Mouse (Mus musculus) kidney, postnatal 0 days (tissue): ENCODE measurements around the gene Pbxip1. TPM values are rescaled to one million over a fixed set of nuclear protein-coding genes. Genes with fewer than 3 reads are reported as not detected.

Experiments
- ATAC-seq: fragments of 200-750 bp; cut with Nextera tagmentation; replicated peaks from 2 replicates; pipeline ENCODE4 v1.8.0; 2017; ENCODE audit warnings: low read depth, moderate number of reproducible peaks, moderate TSS enrichment, moderate library complexity; ENCODE audit not compliant: low FRiP score
- DNase-seq: peaks from one replicate; pipeline ENCODE4 v3.0.0-alpha.2; 2016; ENCODE audit warnings: low spot score
- H3K27ac ChIP-seq: fragments of 300-500 bp; sonication (generic); 2 replicates; pipeline ENCODE4 v1.5.1; 2014; ENCODE audit warnings: mild to moderate bottlenecking
- H3K27me3 ChIP-seq: fragments of 300-500 bp; sonication (generic); 2 replicates; pipeline ENCODE4 v1.6.1; 2014; ENCODE audit warnings: low read length, mixed read lengths; ENCODE audit not compliant: insufficient read depth
- H3K36me3 ChIP-seq: fragments of 300-500 bp; sonication (generic); 2 replicates; pipeline ENCODE4 v1.6.1; 2014; ENCODE audit warnings: low read length, mixed read lengths; ENCODE audit not compliant: insufficient read depth
- H3K4me1 ChIP-seq: fragments of 300-500 bp; sonication (generic); replicated peaks from 2 replicates; pipeline ENCODE4 v1.6.1; 2014; ENCODE audit warnings: antibody characterized with exemption, low read length, mixed read lengths; ENCODE audit not compliant: insufficient read depth
- H3K4me2 ChIP-seq: fragments of 300-500 bp; sonication (generic); 2 replicates; pipeline ENCODE4 v1.6.1; 2014; ENCODE audit warnings: mild to moderate bottlenecking, low read length, moderate library complexity, mixed read lengths
- H3K4me3 ChIP-seq: fragments of 300-500 bp; sonication (generic); replicated peaks from 2 replicates; pipeline ENCODE4 v1.5.1; 2014; ENCODE audit warnings: low read depth, low read length
- H3K9ac ChIP-seq: fragments of 300-500 bp; sonication (generic); 2 replicates; pipeline ENCODE4 v1.6.1; 2014; ENCODE audit warnings: low read depth, low read length
- H3K9me3 ChIP-seq: fragments of 300-500 bp; sonication (generic); replicated peaks from 2 replicates; pipeline ENCODE4 v1.6.1; 2016; ENCODE audit warnings: low read length, inconsistent platforms, mixed read lengths
- CTCF ChIP-seq: IDR thresholded peaks from 2 replicates; pipeline ENCODE4 v1.5.1; 2016; ENCODE audit warnings: antibody characterized with exemption, low read depth, mild to moderate bottlenecking, moderate library complexity
- WGBS: fragments of 180-500 bp; shearing (Covaris S2); extraction: QIAGEN DNeasy Blood & Tissue Kit; methylation state at CpG from one replicate; pipeline ENCODE4 v1.1.7; 2014; 5-methylcytosine and 5-hydroxymethylcytosine counted together
- polyA plus RNA-seq: library from polyadenylated mRNA; unstranded; fragments of >200 nt; fragmentation: Nextera tagmentation; extraction: Ambion mirVana; gene quantifications from 2 replicates; pipeline ENCODE4 v1.2.1, GENCODE M21; 2015

Gene Pbxip1
- polyA plus RNA-seq, 1 experiment from 2014 or later = 65.2 TPM

DNA sequence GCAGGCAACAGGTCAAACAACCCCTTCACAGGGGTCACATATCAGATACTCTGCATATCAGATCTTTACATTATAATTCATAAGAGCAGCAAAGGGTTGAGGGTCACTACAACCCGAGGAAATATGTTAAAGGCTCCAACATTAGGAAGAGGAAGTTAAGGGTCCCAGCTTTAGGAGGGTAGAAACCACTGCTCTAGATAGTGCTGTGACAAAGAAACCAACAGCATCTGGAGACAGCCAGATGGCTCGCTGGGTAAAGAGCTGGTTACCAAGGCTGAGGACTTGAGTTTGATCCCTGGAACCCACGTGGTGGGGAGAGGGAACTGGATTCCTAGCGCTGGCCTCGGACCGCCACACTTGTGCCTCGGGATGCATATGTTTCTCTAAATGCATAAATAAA is 35.8 kb downstream of the Pbxip1 start:
- Histone ChIP-seq H3K9ac (no peak overlapping the region), H3K27me3 (no peaks in the 10 kb centered on the region), H3K36me3 (peaks cover 3% of the 10 kb centered on the region; the same call in 1 of the 2 replicates), H3K4me2 (no peak overlapping the region), H3K4me1 (no peaks in the 10 kb centered on the region), H3K4me3 (no peak overlapping the region), H3K27ac (no peak overlapping the region), H3K9me3 (no peaks in the 10 kb centered on the region)
- 83% methylated on average over 7 of the region's 7 CpGs for WGBS
- no peak for ATAC-seq
- no peak for TF ChIP-seq CTCF
- DNase-seq = no peak

DNA sequence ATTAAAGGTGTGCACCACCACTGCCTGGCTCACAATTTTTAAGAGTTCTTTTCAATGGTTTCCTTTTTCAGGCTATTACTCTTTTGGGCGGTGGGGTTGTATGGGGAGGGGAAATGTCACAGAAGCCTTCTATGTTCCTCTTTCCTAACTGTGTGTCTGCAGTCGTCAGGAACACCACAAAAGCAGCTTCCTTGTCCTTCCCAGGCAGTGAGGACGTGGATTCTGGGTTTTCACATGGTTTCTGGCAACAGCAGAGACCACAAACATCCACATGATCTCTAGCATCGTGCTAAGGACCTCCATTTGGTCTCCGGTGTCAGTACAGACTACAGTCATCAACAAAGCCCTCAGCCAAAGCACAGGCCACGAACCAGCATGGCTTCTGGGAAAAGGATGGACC is 37.3 kb downstream of the Pbxip1 start:
- Histone ChIP-seq H3K4me1 (no peaks in the 10 kb centered on the region), H3K4me3 (no peak overlapping the region), H3K9me3 (no peaks in the 10 kb centered on the region), H3K27me3 (no peaks in the 10 kb centered on the region), H3K27ac (no peak overlapping the region), H3K4me2 (no peak overlapping the region), H3K36me3 (no peaks in the 10 kb centered on the region; the same call in 1 of the 2 replicates), H3K9ac (no peak overlapping the region)
- ATAC-seq (no peak), DNase-seq (no peak)
- 73% methylated on average over 6 of the region's 6 CpGs for WGBS
- TF ChIP-seq CTCF = no peak

- Histone ChIP-seq H3K9ac (no peak overlapping the region), H3K4me2 (no peak overlapping the region), H3K4me3 (no peak overlapping the region), H3K4me1 (no peaks in the 10 kb centered on the region), H3K27me3 (no peaks in the 10 kb centered on the region), H3K27ac (no peak overlapping the region), H3K36me3 (no peaks in the 10 kb centered on the region), H3K9me3 (no peaks in the 10 kb centered on the region)
- TF ChIP-seq CTCF = no peak
- DNase-seq (no peak), ATAC-seq (no peak)
- WGBS = 69% methylated on average over 6 of the region's 6 CpGs
Observed at GRCm38 (mm10) chr3:89479055-89479454, 42.5 kb downstream of the Pbxip1 start.

DNA sequence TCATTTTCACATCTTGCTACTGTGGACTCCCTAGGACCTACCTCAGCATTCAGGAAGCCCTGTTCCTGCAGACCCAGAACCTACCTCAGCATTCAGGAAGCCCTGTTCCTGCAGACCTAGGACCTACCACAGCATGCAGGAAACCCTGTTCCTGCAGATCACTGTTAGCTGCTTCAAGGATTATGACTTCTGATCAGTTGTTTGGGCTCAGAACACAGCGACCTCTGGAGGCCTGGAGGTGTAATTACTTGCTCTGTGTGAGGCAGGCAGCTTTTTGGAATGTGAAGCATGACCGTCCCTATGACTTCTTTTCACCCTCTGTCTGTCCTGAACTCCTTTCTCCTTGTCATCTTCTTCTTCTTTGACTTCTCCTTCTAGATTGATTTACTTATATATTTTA is 45.0 kb downstream of the Pbxip1 start:
- no peaks in the 10 kb centered on the region for H3K4me1 ChIP-seq
- ATAC-seq (no peak), DNase-seq (no peak)
- no peaks in the 10 kb centered on the region for H3K36me3 ChIP-seq
- H3K9me3 ChIP-seq = no peaks in the 10 kb centered on the region
- H3K4me2 ChIP-seq = no peak overlapping the region
- no peak overlapping the region for H3K27ac ChIP-seq
- no peak overlapping the region for H3K9ac ChIP-seq
- no peak overlapping the region for H3K4me3 ChIP-seq
- TF ChIP-seq CTCF = peak; percentile 78
- no peaks in the 10 kb centered on the region for H3K27me3 ChIP-seq
- 42% methylated on average over 2 of the region's 2 CpGs for WGBS

DNA sequence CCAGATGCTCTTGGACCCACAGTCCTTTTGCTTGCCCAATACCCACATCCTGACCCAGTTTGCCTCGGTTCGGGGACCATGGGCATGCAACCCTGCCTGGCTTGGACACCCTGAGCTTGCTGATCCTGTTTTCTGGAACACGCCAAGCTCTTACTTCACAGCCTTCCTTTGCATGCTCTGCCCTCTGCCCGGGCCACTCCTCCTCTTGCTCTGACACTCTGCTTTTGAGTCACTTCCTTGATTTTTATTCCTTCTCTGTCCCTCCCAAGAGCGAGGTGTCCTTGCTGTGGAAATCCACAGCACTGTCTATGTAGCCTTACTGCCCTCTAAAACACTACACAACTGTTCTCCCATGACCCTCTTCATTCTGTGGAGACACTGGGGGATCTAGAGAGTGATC is 45.7 kb downstream of the Pbxip1 start:
- DNase-seq (no peak), ATAC-seq (no peak)
- Histone ChIP-seq H3K9me3 (no peaks in the 10 kb centered on the region), H3K27me3 (no peaks in the 10 kb centered on the region; the same call in 1 of the 2 replicates), H3K36me3 (no peaks in the 10 kb centered on the region), H3K4me1 (no peaks in the 10 kb centered on the region), H3K27ac (no peak overlapping the region), H3K4me3 (no peak overlapping the region), H3K9ac (no peak overlapping the region), H3K4me2 (no peak overlapping the region)
- TF ChIP-seq CTCF = no peak
- 78% methylated on average over 5 of the region's 5 CpGs for WGBS

- DNase-seq = peak; percentile 89
- no peaks in the 10 kb centered on the region for H3K36me3 ChIP-seq
- H3K27ac ChIP-seq = no peak overlapping the region
- H3K9me3 ChIP-seq = no peaks in the 10 kb centered on the region
- no peak overlapping the region for H3K4me3 ChIP-seq
- peak; percentile 73 for ATAC-seq
- WGBS = 18% methylated on average over 24 of the region's 24 CpGs
- TF ChIP-seq CTCF = peak; percentile 94
- H3K9ac ChIP-seq = no peak overlapping the region
- H3K4me2 ChIP-seq = peak overlapping the region; percentile 46
- H3K4me1 ChIP-seq = no peaks in the 10 kb centered on the region
- no peaks in the 10 kb centered on the region; the same call in 1 of the 2 replicates for H3K27me3 ChIP-seq
Observed at GRCm38 (mm10) chr3:89484766-89485524, 48.4 kb downstream of the Pbxip1 start.
